Mouse (Mus musculus) liver, postnatal 0 days (tissue): ENCODE data around the gene Dlg1. TPM values are rescaled to one million over a fixed set of nuclear protein-coding genes. Genes with fewer than 3 reads are reported as not detected.

Experiments
- ATAC-seq: fragments of 200-750 bp; cut with Nextera tagmentation; 2 replicates; pipeline ENCODE4 v1.8.0; 2017; ENCODE audit warnings: mild to moderate bottlenecking, moderate library complexity
- DNase-seq: peaks from one replicate; pipeline ENCODE4 v3.0.0-alpha.2; 2016
- H3K27ac ChIP-seq: fragments of 300-500 bp; sonication (generic); 2 replicates; pipeline ENCODE4 v1.5.1; 2014; ENCODE audit warnings: antibody characterized with exemption, moderate library complexity, mild to moderate bottlenecking, low read depth
- H3K27me3 ChIP-seq: fragments of 300-500 bp; sonication (generic); 2 replicates; pipeline ENCODE4 v1.6.1; 2014; ENCODE audit warnings: low read length, control low read depth, mixed read lengths; ENCODE audit not compliant: insufficient read depth
- H3K36me3 ChIP-seq: fragments of 300-500 bp; sonication (generic); replicated peaks from 2 replicates; pipeline ENCODE4 v1.6.1; 2014; ENCODE audit warnings: mild to moderate bottlenecking, control low read depth, low read length, moderate library complexity, mixed read lengths; ENCODE audit not compliant: insufficient read depth
- H3K4me1 ChIP-seq: fragments of 300-500 bp; sonication (generic); 2 replicates; pipeline ENCODE4 v1.6.1; 2014; ENCODE audit warnings: antibody characterized with exemption, mild to moderate bottlenecking, control low read depth; ENCODE audit not compliant: insufficient read depth
- H3K4me2 ChIP-seq: fragments of 300-500 bp; sonication (generic); 2 replicates; pipeline ENCODE4 v1.6.1; 2014; ENCODE audit warnings: low read depth, mild to moderate bottlenecking, low read length, moderate library complexity, mixed read lengths
- H3K4me3 ChIP-seq: fragments of 300-500 bp; sonication (generic); 2 replicates; pipeline ENCODE4 v1.5.1; 2014; ENCODE audit warnings: low read depth, low read length
- H3K9ac ChIP-seq: fragments of 300-500 bp; sonication (generic); replicated peaks from 2 replicates; pipeline ENCODE4 v1.6.1; 2014; ENCODE audit warnings: mild to moderate bottlenecking, moderate library complexity
- H3K9me3 ChIP-seq: fragments of 300-500 bp; sonication (generic); 2 replicates; pipeline ENCODE4 v1.6.1; 2016; ENCODE audit warnings: mild to moderate bottlenecking, control low read depth, low read length, mixed read lengths
- CTCF ChIP-seq: sonication (generic); IDR thresholded peaks from 2 replicates; pipeline ENCODE4 v1.5.1; 2016; ENCODE audit warnings: antibody characterized with exemption, low read depth
- EP300 ChIP-seq: IDR thresholded peaks from 2 replicates; pipeline ENCODE4 v1.6.1; 2016; ENCODE audit warnings: antibody characterized with exemption, low read depth, mild to moderate bottlenecking
- WGBS: fragments of 180-500 bp; shearing (Covaris S2); extraction: QIAGEN DNeasy Blood & Tissue Kit; methylation state at CpG from one replicate; pipeline ENCODE4 v1.1.7; 2014; ENCODE audit not compliant: insufficient replicate concordance; 5-methylcytosine and 5-hydroxymethylcytosine counted together
- polyA plus RNA-seq: library from polyadenylated mRNA; unstranded; fragments of >200 nt; fragmentation: Nextera tagmentation; extraction: Ambion mirVana; gene quantifications from 2 replicates; pipeline ENCODE4 v1.2.1, GENCODE M21; 2015

The Dlg1 gene
- polyA plus RNA-seq, 1 experiment from 2014 or later = 5.6 TPM

GRCm38 (mm10) chr16:31757606-31758005, 94.4 kb downstream of the Dlg1 start:
- TF ChIP-seq CTCF = no peak
- no peak for TF ChIP-seq EP300

GRCm38 (mm10) chr16:31759416-31759815, 96.2 kb downstream of the Dlg1 start:
- Histone ChIP-seq H3K36me3 (no peaks in the 10 kb centered on the region), H3K27me3 (no peaks in the 10 kb centered on the region), H3K4me3 (no peak overlapping the region), H3K4me2 (no peak overlapping the region), H3K27ac (no peak overlapping the region), H3K4me1 (no peaks in the 10 kb centered on the region), H3K9ac (no peak overlapping the region), H3K9me3 (no peaks in the 10 kb centered on the region)
- DNase-seq (no peak), ATAC-seq (no peak)
- TF ChIP-seq EP300 (no peak), CTCF (no peak)
- WGBS = 59% methylated on average over 6 of the region's 6 CpGs

More at GRCm38 (mm10) chr16:31757606-31758005, 94.4 kb downstream of the Dlg1 start:
- Histone ChIP-seq H3K27ac (no peak overlapping the region), H3K36me3 (no peaks in the 10 kb centered on the region), H3K9me3 (no peaks in the 10 kb centered on the region), H3K4me1 (no peaks in the 10 kb centered on the region), H3K4me2 (no peak overlapping the region), H3K4me3 (no peak overlapping the region), H3K27me3 (no peaks in the 10 kb centered on the region), H3K9ac (no peak overlapping the region)
- DNase-seq = no peak
- 73% methylated on average over 1 of the region's 1 CpGs for WGBS
- no peak for ATAC-seq

- no peak overlapping the region for H3K9ac ChIP-seq
- no peaks in the 10 kb centered on the region for H3K9me3 ChIP-seq
- H3K4me2 ChIP-seq = no peak overlapping the region
- ATAC-seq (no peak), DNase-seq (no peak)
- no peak overlapping the region for H3K4me3 ChIP-seq
- no peak overlapping the region for H3K27ac ChIP-seq
- H3K36me3 ChIP-seq = no peaks in the 10 kb centered on the region
- H3K27me3 ChIP-seq = no peaks in the 10 kb centered on the region
- TF ChIP-seq EP300 = no peak
- no peak for TF ChIP-seq CTCF
- no peaks in the 10 kb centered on the region for H3K4me1 ChIP-seq
- 93% methylated on average over 6 of the region's 6 CpGs for WGBS
These were observed 103.1 kb downstream of the Dlg1 start for GRCm38 (mm10) chr16:31766298-31766697.

- Histone ChIP-seq H3K27me3 (no peaks in the 10 kb centered on the region), H3K4me3 (no peak overlapping the region), H3K9me3 (no peaks in the 10 kb centered on the region), H3K27ac (no peak overlapping the region), H3K4me1 (no peaks in the 10 kb centered on the region), H3K36me3 (no peaks in the 10 kb centered on the region), H3K9ac (no peak overlapping the region), H3K4me2 (no peak overlapping the region)
- ATAC-seq (no peak), DNase-seq (no peak)
- 73% methylated on average over 3 of the region's 3 CpGs for WGBS
- TF ChIP-seq CTCF (no peak), EP300 (no peak)
These were observed 103.5 kb downstream of the Dlg1 start for GRCm38 (mm10) chr16:31766715-31767114.

- Histone ChIP-seq H3K4me3 (no peak overlapping the region), H3K27me3 (no peaks in the 10 kb centered on the region), H3K9me3 (no peaks in the 10 kb centered on the region), H3K4me1 (no peaks in the 10 kb centered on the region), H3K9ac (no peak overlapping the region), H3K27ac (no peak overlapping the region), H3K4me2 (no peak overlapping the region), H3K36me3 (no peaks in the 10 kb centered on the region)
- no peak for ATAC-seq
- DNase-seq = no peak
- TF ChIP-seq CTCF = no peak
- no peak for TF ChIP-seq EP300
- 81% methylated on average over 10 of the region's 10 CpGs for WGBS
These were observed 112.7 kb downstream of the Dlg1 start for GRCm38 (mm10) chr16:31775924-31776323.

- DNase-seq (no peak), ATAC-seq (no peak)
- Histone ChIP-seq H3K4me1 (no peaks in the 10 kb centered on the region), H3K36me3 (peaks cover 4% of the 10 kb centered on the region; the same call in 1 of the 2 replicates), H3K27me3 (no peaks in the 10 kb centered on the region), H3K9ac (no peak overlapping the region), H3K4me3 (no peak overlapping the region), H3K9me3 (no peaks in the 10 kb centered on the region), H3K27ac (no peak overlapping the region), H3K4me2 (no peak overlapping the region)
- no peak for TF ChIP-seq CTCF
- TF ChIP-seq EP300 = no peak
- WGBS = 80% methylated on average over 6 of the region's 6 CpGs
These were observed 117.8 kb downstream of the Dlg1 start for GRCm38 (mm10) chr16:31781015-31781414.

GRCm38 (mm10) chr16:31790056-31790455, 126.8 kb downstream of the Dlg1 start:
- H3K36me3 ChIP-seq = peaks cover 12% of the 10 kb centered on the region
- no peaks in the 10 kb centered on the region for H3K27me3 ChIP-seq
- WGBS = 88% methylated on average over 9 of the region's 9 CpGs
- no peak overlapping the region for H3K9ac ChIP-seq
- H3K27ac ChIP-seq = no peak overlapping the region
- no peaks in the 10 kb centered on the region for H3K4me1 ChIP-seq
- ATAC-seq = no peak
- H3K4me3 ChIP-seq = no peak overlapping the region
- DNase-seq = no peak
- no peak overlapping the region for H3K4me2 ChIP-seq
- no peak for TF ChIP-seq EP300
- no peak for TF ChIP-seq CTCF
- H3K9me3 ChIP-seq = no peaks in the 10 kb centered on the region
